Comparison of ENCODE assay signal across 12 mouse cellular contexts in the genomic region with DNA sequence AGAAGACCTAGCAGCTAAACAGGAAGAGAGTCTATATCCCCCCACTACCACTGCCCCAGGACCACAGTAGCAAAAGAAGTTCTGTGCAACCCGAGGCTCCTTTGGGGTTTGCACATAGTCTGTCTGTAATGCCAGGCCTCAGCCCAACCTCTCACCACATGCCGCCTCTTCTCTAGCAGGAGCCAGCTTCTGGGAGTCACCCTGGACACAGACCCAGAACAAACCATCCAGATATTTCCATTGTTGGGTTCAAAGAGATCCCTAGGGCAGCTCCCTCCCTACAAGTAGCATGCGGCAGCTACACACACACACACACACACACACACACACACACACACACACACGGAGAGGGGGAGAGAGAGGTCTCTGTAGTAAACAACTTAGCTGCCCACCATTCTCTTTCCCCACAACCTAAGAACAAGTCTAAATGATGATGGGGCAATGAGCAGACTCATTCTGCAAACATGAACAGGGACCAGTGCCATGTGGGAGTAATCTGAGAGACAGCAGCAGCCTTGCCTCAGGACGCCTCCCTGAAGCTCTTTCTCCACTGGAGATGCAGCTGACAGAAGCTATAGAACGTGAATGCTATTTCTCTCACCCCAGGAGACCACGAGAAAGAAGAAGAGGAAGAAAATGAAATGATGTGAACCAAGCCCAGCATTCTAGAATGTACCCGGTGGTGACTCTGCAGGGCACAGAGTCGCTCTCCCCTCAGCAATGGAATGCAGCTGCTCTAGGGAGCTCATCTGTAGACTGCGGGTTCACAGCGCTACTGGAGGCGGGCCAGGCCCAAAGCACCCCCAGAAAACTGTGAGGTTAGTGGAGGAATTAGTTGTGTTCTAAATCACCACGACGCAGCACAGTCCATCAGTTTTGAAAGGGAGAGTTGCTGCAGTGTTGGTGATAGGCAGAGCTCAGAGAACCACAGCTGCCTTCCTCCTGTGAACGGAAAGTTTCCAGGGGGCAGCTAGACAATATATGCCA. TPM values are rescaled to one million over a fixed set of nuclear protein-coding genes. Genes with fewer than 3 reads are reported as not detected.
A peak's percentile ranks its signal among the peaks of the same experiment; 100 is the strongest.
DNase-seq lines count a peak whose midpoint lies in the region; ATAC-seq and TF ChIP-seq lines count a peak whose summit lies in the region.
"Had no signal": no experiment of that assay in that cellular context is flagged by ENCODE, and none has a peak within 500 bp of the region (broad histone marks: within the 10 kb centered on the region; RNA-seq: fewer than 3 reads in every experiment).

No protein-coding gene starts in this region.

- no peaks in the 10 kb centered on the region for H3K27me3 ChIP-seq in forebrain, postnatal 0 days (ENCODE audit: insufficient read depth, low read length)
- no peaks in the 10 kb centered on the region; the same call in 1 of the 2 replicates for H3K27me3 ChIP-seq in forebrain, embryonic 12.5 days
- no peaks in the 10 kb centered on the region for H3K27me3 ChIP-seq in midbrain, embryonic 11.5 days (ENCODE audit: control insufficient read depth, insufficient read depth, low read length)
- H3K27me3 ChIP-seq in midbrain, postnatal 0 days (ENCODE audit: insufficient read depth, low read length) = no peaks in the 10 kb centered on the region
- H3K27me3 ChIP-seq in intestine, embryonic 15.5 days (replicated peaks) = no peaks in the 10 kb centered on the region

- TF ChIP-seq CTCF in forebrain, postnatal 0 days (IDR thresholded peaks at IDR 0.05; ENCODE audit: low read depth) = no peak
- TF ChIP-seq CTCF in midbrain, postnatal 0 days (IDR thresholded peaks at IDR 0.05) = no peak

- no peak for DNase-seq in forebrain, postnatal 0 days
- DNase-seq in midbrain, embryonic 11.5 days (ENCODE audit: low spot score, missing footprints) = peak; percentile 91
- DNase-seq in midbrain, postnatal 0 days (ENCODE audit: low spot score) = no peak
- DNase-seq in skeletal muscle tissue, adult 2 months (ENCODE audit: low read depth, low spot score) = peak; percentile 47
- no peak for DNase-seq in adrenal gland, adult 18-20 months (ENCODE audit: low spot score in 2 of 2)

- H3K9ac ChIP-seq in forebrain, postnatal 0 days = no peak overlapping the region
- no peak overlapping the region for H3K9ac ChIP-seq in forebrain, embryonic 12.5 days
- no peak overlapping the region for H3K9ac ChIP-seq in midbrain, embryonic 11.5 days (ENCODE audit: low read length)
- no peak overlapping the region for H3K9ac ChIP-seq in midbrain, postnatal 0 days (replicated peaks; ENCODE audit: low read length, poor library complexity, severe bottlenecking)
- H3K9ac ChIP-seq in intestine, embryonic 15.5 days = no peak overlapping the region

- 0 out of 2 replicates have a peak, but pooled peaks cover 8% of the 10 kb centered on the region for H3K4me1 ChIP-seq in forebrain, postnatal 0 days (ENCODE audit: insufficient read depth)
- H3K4me1 ChIP-seq in forebrain, embryonic 12.5 days = peaks cover 13% of the 10 kb centered on the region
- H3K4me1 ChIP-seq in midbrain, embryonic 11.5 days (ENCODE audit: control insufficient read depth, insufficient read depth, low read length) = peaks cover 12% of the 10 kb centered on the region
- H3K4me1 ChIP-seq in midbrain, postnatal 0 days (ENCODE audit: insufficient read depth, low read length) = no peaks in the 10 kb centered on the region; the same call in 1 of the 2 replicates
- peaks cover 15% of the 10 kb centered on the region for H3K4me1 ChIP-seq in intestine, embryonic 15.5 days (replicated peaks)

- H3K4me3 ChIP-seq in forebrain, postnatal 0 days (ENCODE audit: low read depth, low read length) = no peak overlapping the region
- no peak overlapping the region for H3K4me3 ChIP-seq in forebrain, embryonic 12.5 days (replicated peaks)
- H3K4me3 ChIP-seq in midbrain, embryonic 11.5 days (ENCODE audit: low read depth, low read length) = no peak overlapping the region
- H3K4me3 ChIP-seq in midbrain, postnatal 0 days (ENCODE audit: low read depth, low read length) = no peak overlapping the region
- H3K4me3 ChIP-seq in intestine, embryonic 15.5 days (replicated peaks) = no peak overlapping the region

- H3K9me3 ChIP-seq in forebrain, postnatal 0 days (ENCODE audit: low read length) = no peaks in the 10 kb centered on the region
- no peaks in the 10 kb centered on the region for H3K9me3 ChIP-seq in forebrain, embryonic 12.5 days
- no peaks in the 10 kb centered on the region for H3K9me3 ChIP-seq in midbrain, embryonic 11.5 days (ENCODE audit: control insufficient read depth, low read length)
- H3K9me3 ChIP-seq in midbrain, postnatal 0 days (ENCODE audit: low read length) = no peaks in the 10 kb centered on the region
- H3K9me3 ChIP-seq in intestine, embryonic 15.5 days = no peaks in the 10 kb centered on the region

- H3K27ac ChIP-seq in forebrain, postnatal 0 days (ENCODE audit: low read depth, low read length) = no peak overlapping the region
- H3K27ac ChIP-seq in forebrain, embryonic 12.5 days = no peak overlapping the region
- H3K27ac ChIP-seq in midbrain, embryonic 11.5 days (ENCODE audit: low read depth, low read length) = no peak overlapping the region
- H3K27ac ChIP-seq in midbrain, postnatal 0 days (ENCODE audit: low read depth, low read length) = no peak overlapping the region
- H3K27ac ChIP-seq in intestine, embryonic 15.5 days = peak overlapping the region; percentile 62; the same call in 1 of the 2 replicates
- H3K27ac ChIP-seq: macrophage had no signal

- peak; percentile 40; the same call in 1 of the 2 replicates for ATAC-seq in forebrain, postnatal 0 days
- ATAC-seq in forebrain, embryonic 12.5 days (ENCODE audit: low FRiP score) = no peak
- ATAC-seq in midbrain, embryonic 11.5 days (ENCODE audit: low FRiP score) = peak; percentile 58; the same call in 1 of the 2 replicates
- ATAC-seq in midbrain, postnatal 0 days (ENCODE audit: low FRiP score) = no peak
- ATAC-seq in intestine, embryonic 15.5 days = peak; percentile 31; the same call in 1 of the 2 replicates
- ATAC-seq in inflammation-experienced regulatory T-cells, adult 6 months = no peak

- no peaks in the 10 kb centered on the region for H3K36me3 ChIP-seq in forebrain, postnatal 0 days (ENCODE audit: insufficient read depth)
- H3K36me3 ChIP-seq in forebrain, embryonic 12.5 days (replicated peaks) = no peaks in the 10 kb centered on the region
- no peaks in the 10 kb centered on the region for H3K36me3 ChIP-seq in midbrain, embryonic 11.5 days (ENCODE audit: control insufficient read depth, insufficient read depth, low read length)
- no peaks in the 10 kb centered on the region for H3K36me3 ChIP-seq in midbrain, postnatal 0 days (ENCODE audit: insufficient read depth, low read length)
- H3K36me3 ChIP-seq in intestine, embryonic 15.5 days = no peaks in the 10 kb centered on the region

- WGBS in forebrain, postnatal 0 days = 55% methylated on average over 15 of the region's 15 CpGs
- WGBS in forebrain, embryonic 12.5 days = 58% methylated on average over 14 of the region's 15 CpGs
- WGBS in midbrain, embryonic 11.5 days = 51% methylated on average over 15 of the region's 15 CpGs
- WGBS in midbrain, postnatal 0 days = 38% methylated on average over 15 of the region's 15 CpGs
- 41% methylated on average over 15 of the region's 15 CpGs for whole genome bisulfite sequencing in intestine, embryonic 15.5 days

- H3K4me2 ChIP-seq in forebrain, postnatal 0 days (ENCODE audit: low read depth) = no peak overlapping the region
- H3K4me2 ChIP-seq in forebrain, embryonic 12.5 days = no peak overlapping the region
- H3K4me2 ChIP-seq in midbrain, embryonic 11.5 days = no peak overlapping the region
- H3K4me2 ChIP-seq in midbrain, postnatal 0 days (ENCODE audit: low read depth, low read length, poor library complexity, severe bottlenecking) = no peak overlapping the region
- no peak overlapping the region for H3K4me2 ChIP-seq in intestine, embryonic 15.5 days (replicated peaks)

RNA-seq across cellular contexts. Expression of a gene that starts 20.7 kb away (rescaled TPM):
- total RNA-seq in forebrain, postnatal 0 days (2014; rRNA removed) = 5.3 and 7.9 TPM in 2 replicates
- 5.5 and 6.4 TPM in 2 replicates for polyA plus RNA-seq in forebrain, postnatal 0 days (2015; fragmentation: Nextera tagmentation; extraction: Ambion mirVana)
- polyA plus RNA-seq in forebrain, embryonic 12.5 days (2016; fragmentation: Nextera tagmentation; extraction: Ambion mirVana) = 5.3 and 7.2 TPM in 2 replicates
- polyA plus RNA-seq in midbrain, embryonic 11.5 days (2014; fragmentation: Nextera tagmentation; extraction: Ambion mirVana) = 8.9 and 10.5 TPM in 2 replicates
- 7.5 and 9.0 TPM in 2 replicates for total RNA-seq in midbrain, postnatal 0 days (2014; rRNA removed)
- 7.0 and 8.9 TPM in 2 replicates for polyA plus RNA-seq in midbrain, postnatal 0 days (2015; fragmentation: Nextera tagmentation; extraction: Ambion mirVana)
- 45.4 and 47.4 TPM in 2 replicates for polyA plus RNA-seq in intestine, embryonic 15.5 days (2015; fragmentation: Nextera tagmentation; extraction: Ambion mirVana)
- total RNA-seq in adrenal gland, adult 18-20 months (2021) = 10 to 100 TPM; 17.3 to 24.4 TPM
- under 1 TPM; 0.20 to 0.93 (median 0.50) TPM for polyA plus RNA-seq in inflammation-experienced regulatory T-cells, adult 6 months (2017; shearing (Covaris generic))

RNA-seq across cellular contexts. Expression of a gene that starts 22.1 kb away (rescaled TPM):
- total RNA-seq in forebrain, postnatal 0 days (2014; rRNA removed) = not detected in 2 replicates
- not detected in 2 replicates for polyA plus RNA-seq in forebrain, postnatal 0 days (2015; fragmentation: Nextera tagmentation; extraction: Ambion mirVana)
- polyA plus RNA-seq in forebrain, embryonic 12.5 days (2016; fragmentation: Nextera tagmentation; extraction: Ambion mirVana) = not detected in 2 replicates
- polyA plus RNA-seq in midbrain, embryonic 11.5 days (2014; fragmentation: Nextera tagmentation; extraction: Ambion mirVana) = not detected in 2 replicates
- total RNA-seq in midbrain, postnatal 0 days (2014; rRNA removed) = not detected in 2 replicates
- polyA plus RNA-seq in midbrain, postnatal 0 days (2015; fragmentation: Nextera tagmentation; extraction: Ambion mirVana) = not detected in 2 replicates
- not detected in 2 replicates for polyA plus RNA-seq in intestine, embryonic 15.5 days (2015; fragmentation: Nextera tagmentation; extraction: Ambion mirVana)
- not detected for total RNA-seq in adrenal gland, adult 18-20 months (2021)
- not detected for polyA plus RNA-seq in inflammation-experienced regulatory T-cells, adult 6 months (2017; shearing (Covaris generic))
- total RNA-seq: adrenal gland, adult 2 months had no signal
- polyA plus RNA-seq: adrenal gland, adult 2 months; embryonic facial prominence, embryonic 11.5 days; macrophage; small intestine, adult 2 months had no signal

Comparison
In these comparisons a context has a peak if more than half of its experiments do, and no peak if none do; other contexts are left out.
1. ATAC-seq: peak in forebrain, postnatal 0 days (single experiment), midbrain, embryonic 11.5 days (single experiment) and intestine, embryonic 15.5 days (single experiment); none in forebrain, embryonic 12.5 days (single experiment), midbrain, postnatal 0 days (single experiment) and inflammation-experienced regulatory T-cells, adult 6 months (single experiment).
2. DNase-seq: peak in midbrain, embryonic 11.5 days (single experiment) and skeletal muscle tissue, adult 2 months (single experiment); none in forebrain, postnatal 0 days (single experiment), midbrain, postnatal 0 days (single experiment) and adrenal gland, adult 18-20 months (0 of 2).